Mouse (Mus musculus): ENCODE measurements around the gene Tex21.
"Not testable (repeated sequence)": the region's sequence is repeated elsewhere in the genome, so short reads cannot be mapped to it uniquely, and the experiment has no call there.

Tex21 gene

GRCm38 (mm10) chr12:76241833-76242232, 4.7 kb downstream of the Tex21 start:
- Histone ChIP-seq H3K36me3 (ENCODE audit: control insufficient read depth, insufficient read depth, low read length, poor library complexity, severe bottlenecking) (no peaks in the 10 kb centered on the region), H3K27me3 (ENCODE audit: control insufficient read depth, insufficient read depth, low read length, poor library complexity, severe bottlenecking) (no peaks in the 10 kb centered on the region)
- DNase-seq (ENCODE audit: low read depth, low spot score) = no peak

DNA sequence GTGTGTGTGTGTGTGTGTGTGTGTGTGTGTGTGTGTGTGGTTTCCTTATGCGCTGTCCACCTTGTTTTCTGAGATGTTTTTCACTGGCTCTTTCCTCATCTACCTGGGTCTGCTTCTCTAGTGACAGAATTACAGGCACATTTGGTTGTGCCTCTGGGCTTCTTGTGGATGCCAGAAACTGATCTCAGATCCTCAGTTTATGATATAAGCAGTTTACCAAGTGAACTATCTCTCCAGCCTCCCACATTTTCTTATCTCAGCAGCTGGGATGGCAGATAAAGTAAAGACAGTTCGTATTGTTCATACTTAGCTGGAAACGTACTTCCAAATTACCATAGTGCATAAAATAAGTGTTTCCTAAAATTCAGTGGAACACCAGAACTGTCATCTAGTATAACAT, 5.5 kb downstream of the Tex21 start:
- no peak for DNase-seq (ENCODE audit: low read depth, low spot score)
- no peaks in the 10 kb centered on the region for H3K36me3 ChIP-seq (ENCODE audit: control insufficient read depth, insufficient read depth, low read length, poor library complexity, severe bottlenecking)
- no peaks in the 10 kb centered on the region for H3K27me3 ChIP-seq (ENCODE audit: control insufficient read depth, insufficient read depth, low read length, poor library complexity, severe bottlenecking)

DNA sequence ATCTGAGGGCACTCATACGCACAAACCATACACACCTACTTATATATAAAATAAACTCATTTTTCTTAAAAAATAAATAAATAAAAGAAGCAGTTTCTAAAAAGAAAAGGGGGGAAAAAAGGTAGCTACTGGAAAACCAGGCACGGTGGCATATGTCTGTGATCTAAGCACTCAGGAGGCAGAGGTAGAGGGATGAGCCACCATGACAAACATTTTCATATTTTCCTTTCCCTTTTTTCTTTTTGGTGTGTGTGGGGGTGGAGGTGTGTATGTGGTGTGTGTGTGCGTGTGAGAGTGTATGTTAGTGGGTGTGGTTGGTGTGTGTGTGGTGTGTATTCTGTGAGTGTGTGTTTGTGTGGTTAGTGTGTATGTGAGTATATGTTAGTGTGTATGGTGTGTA, 5.9 kb downstream of the Tex21 start:
- Histone ChIP-seq H3K36me3 (ENCODE audit: control insufficient read depth, insufficient read depth, low read length, poor library complexity, severe bottlenecking) (no peaks in the 10 kb centered on the region), H3K27me3 (ENCODE audit: control insufficient read depth, insufficient read depth, low read length, poor library complexity, severe bottlenecking) (no peaks in the 10 kb centered on the region)
- DNase-seq (ENCODE audit: low read depth, low spot score) = no peak

GRCm38 (mm10) chr12:76239839-76240571, 6.5 kb downstream of the Tex21 start:
- Histone ChIP-seq H3K36me3 (ENCODE audit: control insufficient read depth, insufficient read depth, low read length, poor library complexity, severe bottlenecking) (no peaks in the 10 kb centered on the region), H3K27me3 (ENCODE audit: control insufficient read depth, insufficient read depth, low read length, poor library complexity, severe bottlenecking) (no peaks in the 10 kb centered on the region)
- no peak for DNase-seq (ENCODE audit: low read depth, low spot score)

- Histone ChIP-seq H3K36me3 (ENCODE audit: control insufficient read depth, insufficient read depth, low read length, poor library complexity, severe bottlenecking) (no peaks in the 10 kb centered on the region), H3K27me3 (ENCODE audit: control insufficient read depth, insufficient read depth, low read length, poor library complexity, severe bottlenecking) (no peaks in the 10 kb centered on the region)
- DNase-seq (ENCODE audit: low read depth, low spot score) = no peak
Measured at GRCm38 (mm10) chr12:76239145-76239838, 7.3 kb downstream of the Tex21 start.

- Histone ChIP-seq H3K27me3 (ENCODE audit: control insufficient read depth, insufficient read depth, low read length, poor library complexity, severe bottlenecking) (no peaks in the 10 kb centered on the region), H3K36me3 (ENCODE audit: control insufficient read depth, insufficient read depth, low read length, poor library complexity, severe bottlenecking) (no peaks in the 10 kb centered on the region)
- no peak for DNase-seq (ENCODE audit: low read depth, low spot score)
Measured at GRCm38 (mm10) chr12:76235253-76235652, 11.3 kb downstream of the Tex21 start.

DNA sequence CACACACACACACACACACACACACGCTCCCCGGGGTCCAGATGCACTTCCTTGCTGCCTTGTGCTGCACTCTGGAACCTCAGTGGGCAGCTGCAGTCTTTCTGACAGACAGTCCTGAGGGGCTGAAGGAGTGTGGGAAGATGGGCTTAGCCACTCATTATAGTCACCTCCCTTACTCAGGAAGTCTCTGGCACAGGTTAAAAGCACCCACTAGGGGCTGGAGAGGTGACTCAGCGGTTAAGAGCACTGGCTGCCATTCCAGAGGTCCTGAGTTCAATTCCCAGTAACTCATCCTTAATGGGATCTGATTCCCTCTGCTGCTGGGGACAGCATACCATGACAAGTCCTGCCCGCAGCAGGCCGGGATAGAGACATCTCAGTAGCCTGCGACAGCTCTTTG, 15.9 kb downstream of the Tex21 start:
- no peaks in the 10 kb centered on the region for H3K27me3 ChIP-seq (ENCODE audit: control insufficient read depth, insufficient read depth, low read length, poor library complexity, severe bottlenecking)
- H3K36me3 ChIP-seq (ENCODE audit: control insufficient read depth, insufficient read depth, low read length, poor library complexity, severe bottlenecking) = no peaks in the 10 kb centered on the region
- DNase-seq (ENCODE audit: low read depth, low spot score) = no peak

DNA sequence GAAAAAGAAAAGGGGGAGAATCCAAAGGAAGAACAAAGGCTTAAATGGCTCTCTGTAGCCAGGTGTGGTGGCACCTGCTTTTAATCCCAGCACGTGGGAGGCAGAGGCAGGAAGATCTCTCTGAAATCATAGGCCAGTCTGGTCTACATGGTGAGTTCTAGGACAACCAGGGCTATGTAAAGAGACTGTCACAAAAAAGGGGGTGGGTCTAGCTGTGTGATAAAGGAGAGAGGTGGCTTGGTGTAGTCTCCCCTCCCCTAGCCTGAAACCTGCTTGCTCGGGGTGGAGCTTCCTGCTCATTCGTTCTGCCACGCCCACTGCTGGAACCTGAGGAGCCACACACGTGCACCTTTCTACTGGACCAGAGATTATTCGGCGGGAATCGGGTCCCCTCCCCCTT, 24.4 kb downstream of the Tex21 start:
- not testable (repeated sequence) for DNase-seq (ENCODE audit: low read depth, low spot score); H3K27me3 ChIP-seq (ENCODE audit: control insufficient read depth, insufficient read depth, low read length, poor library complexity, severe bottlenecking); H3K36me3 ChIP-seq (ENCODE audit: control insufficient read depth, insufficient read depth, low read length, poor library complexity, severe bottlenecking)

- Histone ChIP-seq H3K36me3 (ENCODE audit: control insufficient read depth, insufficient read depth, low read length, poor library complexity, severe bottlenecking) (no peaks in the 10 kb centered on the region), H3K27me3 (ENCODE audit: control insufficient read depth, insufficient read depth, low read length, poor library complexity, severe bottlenecking) (no peaks in the 10 kb centered on the region)
- DNase-seq (ENCODE audit: low read depth, low spot score) = no peak
Measured at GRCm38 (mm10) chr12:76216716-76217115, 29.8 kb downstream of the Tex21 start.

DNA sequence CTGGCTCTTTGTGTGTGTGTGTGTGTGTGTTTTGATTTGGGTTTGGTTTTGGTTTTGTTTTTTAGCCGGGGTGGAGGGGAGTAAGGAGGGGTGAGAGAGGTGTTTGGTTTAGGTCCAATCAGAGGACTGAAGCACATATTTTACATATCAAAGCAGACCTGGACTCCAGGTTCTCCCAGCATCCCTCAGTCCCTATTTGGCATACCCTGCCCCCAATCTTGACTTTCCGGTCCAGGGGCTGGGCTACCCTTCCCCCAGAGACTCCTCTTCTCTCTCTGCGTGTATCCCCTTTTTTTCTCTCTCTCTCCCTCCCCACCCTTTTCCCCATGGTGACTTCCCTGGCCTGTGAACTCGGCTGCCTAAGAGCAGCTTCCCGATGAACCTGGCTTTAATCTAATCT, 31.4 kb downstream of the Tex21 start:
- H3K27me3 ChIP-seq (ENCODE audit: control insufficient read depth, insufficient read depth, low read length, poor library complexity, severe bottlenecking) = no peaks in the 10 kb centered on the region
- no peak for DNase-seq (ENCODE audit: low read depth, low spot score)

DNA sequence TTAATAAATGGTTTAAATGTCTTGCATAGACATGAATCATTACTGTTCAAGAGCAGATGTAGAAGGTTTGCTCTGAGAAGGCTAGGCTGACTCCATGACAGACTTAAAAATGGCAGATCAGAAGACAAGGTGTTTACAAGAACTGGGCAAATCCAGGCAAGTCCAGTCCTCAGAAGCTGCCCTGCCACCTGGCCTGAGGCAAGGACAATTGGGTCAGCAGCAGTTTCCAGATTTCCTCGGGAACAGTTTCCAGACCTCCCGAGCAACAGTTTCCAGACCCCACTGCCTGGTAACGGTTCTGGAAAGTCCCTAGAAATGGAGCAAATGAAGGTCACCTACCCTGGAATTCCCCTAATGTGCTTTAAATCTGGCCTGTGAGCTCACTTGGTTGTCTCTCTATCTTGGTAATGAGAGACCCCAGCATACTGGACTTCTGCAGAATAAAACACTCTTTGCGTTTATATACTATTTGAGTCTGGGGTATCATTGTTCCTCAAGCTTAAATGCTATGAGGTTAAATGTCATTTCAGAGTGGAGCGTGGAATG, 37.0 kb downstream of the Tex21 start:
- H3K27me3 ChIP-seq (ENCODE audit: control insufficient read depth, insufficient read depth, low read length, poor library complexity, severe bottlenecking) = no peaks in the 10 kb centered on the region
- H3K36me3 ChIP-seq (ENCODE audit: control insufficient read depth, insufficient read depth, low read length, poor library complexity, severe bottlenecking) = no peaks in the 10 kb centered on the region
- DNase-seq (ENCODE audit: low read depth, low spot score) = no peak

More for the DNA sequence above, 31.4 kb downstream of the Tex21 start:
- no peaks in the 10 kb centered on the region for H3K36me3 ChIP-seq (ENCODE audit: control insufficient read depth, insufficient read depth, low read length, poor library complexity, severe bottlenecking)

DNA sequence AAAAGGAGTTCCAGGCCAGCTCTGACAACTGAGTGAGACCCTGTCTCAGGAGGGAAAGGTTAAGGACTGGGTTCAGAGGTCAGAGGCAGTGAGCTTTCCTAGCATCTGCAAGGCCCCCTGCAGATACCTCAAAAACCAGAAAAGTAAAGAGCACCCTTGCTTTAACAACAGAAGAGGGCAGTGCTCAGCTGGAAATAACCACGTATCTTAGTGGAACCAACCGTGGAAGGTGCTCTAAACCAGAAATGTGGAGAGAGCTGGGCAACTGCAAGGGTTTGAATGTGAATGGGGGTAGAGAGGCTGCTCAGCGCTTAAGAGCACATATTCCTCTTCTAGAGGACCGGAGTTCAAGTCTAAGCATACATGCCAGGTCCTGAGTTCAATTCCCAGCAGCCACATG, 46.2 kb downstream of the Tex21 start:
- Histone ChIP-seq H3K27me3 (ENCODE audit: control insufficient read depth, insufficient read depth, low read length, poor library complexity, severe bottlenecking) (no peaks in the 10 kb centered on the region), H3K36me3 (ENCODE audit: control insufficient read depth, insufficient read depth, low read length, poor library complexity, severe bottlenecking) (no peaks in the 10 kb centered on the region)
- DNase-seq (ENCODE audit: low read depth, low spot score) = no peak

DNA sequence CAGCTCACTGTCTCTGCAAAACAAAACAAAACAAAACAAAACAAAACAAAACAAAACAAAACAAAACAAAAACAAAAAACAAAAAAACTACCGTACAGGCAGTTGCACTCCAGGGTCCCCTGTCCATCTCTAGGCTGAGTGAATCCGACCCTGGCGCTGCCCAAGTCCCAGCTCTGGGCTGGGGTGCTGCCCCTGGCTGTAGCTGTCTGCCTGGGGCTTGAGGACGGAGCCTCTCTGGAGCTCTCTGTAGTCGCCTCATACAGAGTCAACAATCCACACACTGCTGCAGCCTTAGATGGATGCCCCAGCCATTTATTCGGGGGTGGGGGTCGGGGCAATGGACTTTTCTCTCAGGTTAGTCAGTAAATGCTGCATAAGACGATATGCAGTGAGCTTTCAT, 49.5 kb downstream of the Tex21 start:
- Histone ChIP-seq H3K27me3 (ENCODE audit: control insufficient read depth, insufficient read depth, low read length, poor library complexity, severe bottlenecking) (no peaks in the 10 kb centered on the region), H3K36me3 (ENCODE audit: control insufficient read depth, insufficient read depth, low read length, poor library complexity, severe bottlenecking) (no peaks in the 10 kb centered on the region)
- DNase-seq (ENCODE audit: low read depth, low spot score) = no peak

DNA sequence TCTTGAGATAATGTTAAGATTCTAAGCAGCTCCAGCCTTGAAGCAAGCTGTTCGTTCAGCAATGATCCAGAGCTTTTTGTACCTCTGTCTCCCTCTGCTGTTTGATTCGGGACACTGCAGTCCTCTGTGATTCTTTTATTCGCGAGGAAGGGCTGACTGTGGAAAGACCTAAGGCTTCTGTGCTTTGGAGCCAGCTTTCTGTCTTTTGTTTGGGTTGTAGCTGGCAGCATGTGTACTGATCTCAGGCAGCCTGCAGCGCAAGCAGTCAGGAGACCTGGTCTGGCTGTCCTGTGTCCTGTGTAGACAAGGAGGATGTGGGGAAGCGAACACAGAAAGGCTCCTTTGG, 49.9 kb downstream of the Tex21 start:
- peak; percentile 82 for DNase-seq (ENCODE audit: low read depth, low spot score)
- Histone ChIP-seq H3K27me3 (ENCODE audit: control insufficient read depth, insufficient read depth, low read length, poor library complexity, severe bottlenecking) (no peaks in the 10 kb centered on the region), H3K36me3 (ENCODE audit: control insufficient read depth, insufficient read depth, low read length, poor library complexity, severe bottlenecking) (no peaks in the 10 kb centered on the region)

- no peaks in the 10 kb centered on the region for H3K36me3 ChIP-seq (ENCODE audit: control insufficient read depth, insufficient read depth, low read length, poor library complexity, severe bottlenecking)
- DNase-seq (ENCODE audit: low read depth, low spot score) = peak; percentile 79
Measured at GRCm38 (mm10) chr12:76195912-76196708, 50.4 kb downstream of the Tex21 start.

More at GRCm38 (mm10) chr12:76195912-76196708, 50.4 kb downstream of the Tex21 start:
- H3K27me3 ChIP-seq (ENCODE audit: control insufficient read depth, insufficient read depth, low read length, poor library complexity, severe bottlenecking) = no peaks in the 10 kb centered on the region

All from splenic B cell, adult 2 months (primary cell).